Mouse (Mus musculus) liver, embryonic 12.5 days (tissue): ENCODE measurements around the gene Hrnr. TPM values are rescaled to one million over a fixed set of nuclear protein-coding genes. Genes with fewer than 3 reads are reported as not detected.
A peak's percentile ranks its signal among the peaks of the same experiment; 100 is the strongest.

ENCODE experiments used
- ATAC-seq: fragments of 200-750 bp; cut with Nextera tagmentation; 2 replicates; pipeline ENCODE4 v1.8.0; 2017; ENCODE audit warnings: moderate number of reproducible peaks, mild to moderate bottlenecking, moderate library complexity
- H3K27ac ChIP-seq: fragments of 300-500 bp; sonication (generic); 2 replicates; pipeline ENCODE4 v1.5.1; 2016; ENCODE audit warnings: mild to moderate bottlenecking
- H3K27me3 ChIP-seq: fragments of 300-500 bp; sonication (generic); replicated peaks from 2 replicates; pipeline ENCODE4 v1.6.1; 2016; ENCODE audit warnings: mild to moderate bottlenecking, moderate library complexity
- H3K36me3 ChIP-seq: fragments of 300-500 bp; sonication (generic); 2 replicates; pipeline ENCODE4 v1.6.1; 2016; ENCODE audit warnings: mild to moderate bottlenecking, moderate library complexity
- H3K4me1 ChIP-seq: fragments of 300-500 bp; sonication (generic); 2 replicates; pipeline ENCODE4 v1.6.1; 2016
- H3K4me2 ChIP-seq: fragments of 300-500 bp; sonication (generic); 2 replicates; pipeline ENCODE4 v1.6.1; 2016; ENCODE audit warnings: mild to moderate bottlenecking, moderate library complexity
- H3K4me3 ChIP-seq: fragments of 300-500 bp; sonication (generic); 2 replicates; pipeline ENCODE4 v1.5.1; 2016; ENCODE audit warnings: mild to moderate bottlenecking, moderate library complexity
- H3K9ac ChIP-seq: fragments of 300-500 bp; sonication (generic); 2 replicates; pipeline ENCODE4 v1.6.1; 2016; ENCODE audit warnings: mild to moderate bottlenecking, moderate library complexity
- H3K9me3 ChIP-seq: fragments of 300-500 bp; sonication (generic); replicated peaks from 2 replicates; pipeline ENCODE4 v1.6.1; 2016; ENCODE audit warnings: mild to moderate bottlenecking, moderate library complexity
- WGBS: fragments of 180-500 bp; shearing (Covaris S2); methylation state at CpG from one replicate; pipeline ENCODE4 v1.1.7; 2016; ENCODE audit not compliant: insufficient replicate concordance; 5-methylcytosine and 5-hydroxymethylcytosine counted together
- polyA plus RNA-seq: library from polyadenylated mRNA; unstranded; fragments of >200 nt; fragmentation: Nextera tagmentation; extraction: Ambion mirVana; gene quantifications from 2 replicates; pipeline ENCODE4 v1.2.1, GENCODE M21; 2016

Gene Hrnr
- not detected in 2 replicates for polyA plus RNA-seq

- Histone ChIP-seq H3K4me2 (no peak within 1 kb of the TSS), H3K9me3 (no peaks in the 10 kb centered on the region), H3K9ac (no peak within 1 kb of the TSS), H3K27ac (no peak within 1 kb of the TSS), H3K36me3 (no peaks in the 10 kb centered on the region), H3K4me3 (no peak within 1 kb of the TSS), H3K27me3 (no peaks in the 10 kb centered on the region), H3K4me1 (no peaks in the 10 kb centered on the region)
- no peak for ATAC-seq
- WGBS, result 49% methylated on average over 2 of the region's 2 CpGs
Measured at GRCm38 (mm10) chr3:93319449-93319848, at the start of gene Hrnr. TSS of gene Hrnr (plus strand) at chr3:93319749.

DNA sequence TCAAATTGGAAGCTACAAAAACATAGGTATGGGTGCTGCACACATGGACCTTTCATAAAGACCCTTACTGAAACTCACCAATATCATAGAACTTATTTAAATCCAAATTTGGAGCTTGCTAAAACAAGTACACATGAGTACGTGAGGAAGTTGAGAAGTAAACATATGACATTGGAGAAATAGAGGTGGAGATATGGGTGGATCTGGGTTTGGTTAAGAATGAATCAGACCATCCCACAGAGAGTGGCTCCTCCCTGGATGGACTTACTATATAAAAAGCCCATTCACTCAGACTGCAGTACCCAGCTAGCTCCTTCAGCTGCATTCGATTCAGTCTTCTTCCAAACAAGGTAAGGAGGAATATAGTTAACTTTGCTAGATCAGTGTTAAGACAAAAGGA, 46.3 kb upstream of the Hrnr start, which contains the start of gene Flg:
Flg (plus strand) TSS at position 301 of the 400 bp plus-strand sequence.
- 65% methylated on average over 2 of the region's 2 CpGs for WGBS

DNA sequence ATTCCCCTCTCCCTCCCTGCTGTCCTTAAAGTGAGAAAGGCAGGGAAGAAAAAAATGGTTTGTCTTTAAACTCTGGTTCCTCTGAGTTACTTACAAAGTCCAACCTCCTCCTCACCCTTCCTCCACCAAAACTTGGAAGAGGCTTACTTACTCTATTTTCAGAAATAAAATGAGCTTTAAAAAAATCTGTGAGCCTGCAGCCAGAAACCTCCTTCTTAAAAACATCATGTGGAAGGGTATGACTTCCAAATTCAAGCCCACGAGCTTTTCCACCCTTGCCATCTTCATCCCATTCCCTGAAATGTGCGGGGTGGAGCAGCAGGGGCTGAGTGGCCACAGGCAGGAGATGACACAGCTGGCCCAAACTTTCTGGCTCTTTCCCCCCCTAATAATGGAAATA, 22.0 kb upstream of the Hrnr start:
- Histone ChIP-seq H3K4me3 (no peak overlapping the region), H3K4me2 (no peak overlapping the region), H3K9me3 (no peaks in the 10 kb centered on the region), H3K27me3 (no peaks in the 10 kb centered on the region), H3K36me3 (no peaks in the 10 kb centered on the region), H3K27ac (no peak overlapping the region), H3K4me1 (no peaks in the 10 kb centered on the region), H3K9ac (no peak overlapping the region)
- ATAC-seq, result no peak
- 59% methylated on average over 2 of the region's 2 CpGs for WGBS

More for the DNA sequence above, 46.3 kb upstream of the Hrnr start, which contains the start of gene Flg:
- no peak within 1 kb of the TSS for H3K4me2 ChIP-seq
- H3K4me1 ChIP-seq, result no peaks in the 10 kb centered on the region
- ATAC-seq, result no peak
- H3K27me3 ChIP-seq, result no peaks in the 10 kb centered on the region
- H3K36me3 ChIP-seq, result no peaks in the 10 kb centered on the region
- no peak within 1 kb of the TSS for H3K4me3 ChIP-seq
- H3K9me3 ChIP-seq, result no peaks in the 10 kb centered on the region
- no peak within 1 kb of the TSS for H3K9ac ChIP-seq
- H3K27ac ChIP-seq, result no peak within 1 kb of the TSS

DNA sequence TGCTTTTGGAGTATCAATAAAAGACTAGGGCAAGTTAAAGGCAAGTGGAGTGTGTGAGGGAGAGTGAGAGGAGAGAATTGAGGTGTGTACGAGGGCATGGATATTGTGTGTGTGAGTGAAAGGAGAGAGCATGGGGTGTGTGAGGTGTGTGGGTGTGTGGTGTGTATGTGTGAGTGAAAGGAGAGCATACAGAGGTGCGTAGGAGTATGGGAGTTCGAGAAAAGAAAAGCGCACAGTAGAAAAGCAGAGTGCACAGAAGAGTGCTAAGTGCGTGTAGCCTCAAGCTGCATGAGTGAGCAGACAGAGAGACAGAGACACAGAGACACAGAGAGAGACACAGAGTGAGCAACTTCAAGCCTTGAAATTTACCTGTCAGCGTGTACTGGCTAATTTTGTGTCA, 19.7 kb upstream of the Hrnr start:
- Histone ChIP-seq H3K36me3 (no peaks in the 10 kb centered on the region), H3K4me3 (no peak overlapping the region), H3K4me1 (no peaks in the 10 kb centered on the region), H3K9me3 (0 out of 2 replicates have a peak, but pooled peaks cover 3% of the 10 kb centered on the region), H3K27me3 (no peaks in the 10 kb centered on the region), H3K27ac (no peak overlapping the region), H3K4me2 (no peak overlapping the region), H3K9ac (no peak overlapping the region)
- 75% methylated on average over 6 of the region's 6 CpGs for WGBS
- ATAC-seq, result no peak

- Histone ChIP-seq H3K9me3 (0 out of 2 replicates have a peak, but pooled peaks cover 3% of the 10 kb centered on the region), H3K27me3 (no peaks in the 10 kb centered on the region), H3K4me3 (no peak overlapping the region), H3K27ac (no peak overlapping the region), H3K9ac (no peak overlapping the region), H3K36me3 (no peaks in the 10 kb centered on the region), H3K4me2 (no peak overlapping the region), H3K4me1 (no peaks in the 10 kb centered on the region)
- WGBS, result 51% methylated on average over 3 of the region's 3 CpGs
- no peak for ATAC-seq
Measured at GRCm38 (mm10) chr3:93301896-93302295, 17.7 kb upstream of the Hrnr start.

DNA sequence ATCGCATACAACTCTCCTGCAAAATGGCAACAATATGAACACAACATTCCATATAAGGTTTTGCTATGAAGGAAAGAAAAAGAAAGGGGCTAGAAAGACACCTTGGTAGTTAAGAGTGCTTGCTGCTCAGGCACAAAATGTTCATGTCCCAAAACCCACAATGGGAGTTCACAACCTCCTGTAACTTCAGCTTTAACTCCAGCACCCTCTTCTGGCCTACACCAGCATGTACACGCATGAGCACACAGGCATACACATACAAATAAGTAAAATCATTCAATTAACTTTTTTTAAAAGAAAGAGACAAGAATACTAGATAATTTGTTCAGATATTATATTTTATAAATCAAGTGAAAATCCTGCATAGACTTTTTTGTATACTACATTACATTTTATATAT, 13.4 kb upstream of the Hrnr start:
- 48% methylated on average over 2 of the region's 2 CpGs for WGBS
- no peaks in the 10 kb centered on the region for H3K36me3 ChIP-seq
- ATAC-seq, result no peak
- H3K9me3 ChIP-seq, result 0 out of 2 replicates have a peak, but pooled peaks cover 3% of the 10 kb centered on the region
- H3K4me1 ChIP-seq, result no peaks in the 10 kb centered on the region
- no peaks in the 10 kb centered on the region for H3K27me3 ChIP-seq
- no peak overlapping the region for H3K4me2 ChIP-seq
- H3K4me3 ChIP-seq, result no peak overlapping the region
- no peak overlapping the region for H3K9ac ChIP-seq
- no peak overlapping the region for H3K27ac ChIP-seq

DNA sequence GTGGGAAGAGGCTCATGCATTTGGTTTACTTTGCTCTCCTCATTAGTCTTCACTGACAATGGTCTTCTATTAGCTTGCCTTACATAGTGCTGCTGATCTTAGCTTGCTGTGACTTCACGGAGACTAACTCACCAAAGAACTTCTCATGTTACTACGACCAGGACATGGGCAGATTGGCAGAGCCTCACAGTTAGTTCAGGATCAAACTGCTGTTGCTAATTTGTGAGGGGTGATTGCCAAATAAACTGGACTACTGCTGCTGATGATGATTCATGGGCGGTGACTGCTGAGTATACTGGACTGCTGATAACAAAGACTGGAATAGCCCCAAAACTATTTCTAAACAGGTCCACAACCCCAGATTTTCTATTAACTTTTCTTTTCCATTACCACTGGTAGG, 8.2 kb upstream of the Hrnr start:
- H3K27me3 ChIP-seq, result no peaks in the 10 kb centered on the region
- H3K4me1 ChIP-seq, result no peaks in the 10 kb centered on the region
- WGBS, result 63% methylated on average over 3 of the region's 3 CpGs
- H3K9ac ChIP-seq, result no peak overlapping the region
- H3K36me3 ChIP-seq, result no peaks in the 10 kb centered on the region
- no peak overlapping the region for H3K27ac ChIP-seq
- H3K9me3 ChIP-seq, result no peaks in the 10 kb centered on the region
- no peak overlapping the region for H3K4me3 ChIP-seq
- H3K4me2 ChIP-seq, result no peak overlapping the region
- no peak for ATAC-seq

DNA sequence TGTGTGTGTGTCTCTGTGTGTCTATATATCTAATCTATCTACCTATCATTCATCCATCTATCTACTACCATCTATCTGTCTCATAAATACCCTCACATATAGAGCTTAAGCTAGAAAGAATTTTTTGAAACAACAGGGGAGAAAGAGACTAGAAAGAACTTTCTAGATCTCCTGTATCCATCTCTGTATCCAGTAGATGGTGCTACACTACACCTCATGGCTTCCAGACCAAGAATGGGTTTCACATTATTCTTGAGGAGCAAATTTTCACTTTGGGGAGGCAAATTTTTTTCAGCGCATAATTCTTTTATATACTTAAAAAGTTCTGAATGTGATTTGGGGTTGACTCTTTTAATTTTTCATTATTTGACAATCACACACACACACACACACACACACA, 5.2 kb upstream of the Hrnr start:
- Histone ChIP-seq H3K4me3 (no peak overlapping the region), H3K4me2 (no peak overlapping the region), H3K9ac (no peak overlapping the region), H3K27ac (no peak overlapping the region), H3K36me3 (no peaks in the 10 kb centered on the region), H3K4me1 (no peaks in the 10 kb centered on the region), H3K27me3 (no peaks in the 10 kb centered on the region), H3K9me3 (no peaks in the 10 kb centered on the region)
- no peak for ATAC-seq
- WGBS, result 71% methylated on average over 1 of the region's 1 CpGs

DNA sequence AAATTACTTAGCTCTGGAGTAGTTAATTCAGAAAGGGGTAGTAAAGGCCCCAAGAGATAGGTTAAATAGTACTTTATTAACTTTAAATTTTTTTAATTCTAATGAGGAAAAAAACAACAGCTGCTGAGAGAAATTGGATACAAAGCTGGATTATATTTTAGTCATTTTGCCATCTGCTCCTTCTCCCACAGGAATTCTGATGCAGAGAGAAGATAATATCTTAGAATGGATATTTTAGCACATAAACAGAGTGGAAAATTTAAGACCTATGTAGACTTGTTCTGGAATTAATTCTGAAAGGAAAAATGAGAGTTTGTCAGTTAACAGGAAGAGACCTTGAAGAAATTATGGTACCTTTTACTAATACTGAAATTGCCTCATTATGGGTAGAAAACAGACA, 18.2 kb downstream of the Hrnr start:
- Histone ChIP-seq H3K9me3 (no peaks in the 10 kb centered on the region), H3K4me2 (no peak overlapping the region), H3K27ac (no peak overlapping the region), H3K27me3 (no peaks in the 10 kb centered on the region), H3K4me1 (no peaks in the 10 kb centered on the region), H3K36me3 (no peaks in the 10 kb centered on the region), H3K9ac (no peak overlapping the region), H3K4me3 (no peak overlapping the region)
- no peak for ATAC-seq

DNA sequence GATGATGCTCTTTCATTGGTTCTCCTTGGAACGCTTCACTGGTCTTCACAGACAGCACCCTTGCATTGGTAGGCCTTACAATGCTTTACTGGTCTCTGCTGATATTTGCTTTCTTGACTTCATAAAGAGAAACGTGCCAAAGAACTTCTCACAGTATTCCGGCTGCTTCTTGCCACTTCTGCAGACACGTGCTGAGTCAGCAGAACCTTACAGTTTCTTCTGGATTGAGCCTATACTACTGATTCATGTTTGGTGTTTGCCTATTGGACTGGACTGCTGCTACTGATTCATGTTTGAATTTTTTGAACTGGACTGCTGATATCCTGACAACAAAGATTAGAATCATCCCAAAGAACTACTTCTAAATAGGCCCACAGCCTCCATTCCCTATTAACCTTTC, 20.5 kb downstream of the Hrnr start:
- WGBS, result 72% methylated on average over 4 of the region's 4 CpGs
- no peaks in the 10 kb centered on the region for H3K9me3 ChIP-seq

DNA sequence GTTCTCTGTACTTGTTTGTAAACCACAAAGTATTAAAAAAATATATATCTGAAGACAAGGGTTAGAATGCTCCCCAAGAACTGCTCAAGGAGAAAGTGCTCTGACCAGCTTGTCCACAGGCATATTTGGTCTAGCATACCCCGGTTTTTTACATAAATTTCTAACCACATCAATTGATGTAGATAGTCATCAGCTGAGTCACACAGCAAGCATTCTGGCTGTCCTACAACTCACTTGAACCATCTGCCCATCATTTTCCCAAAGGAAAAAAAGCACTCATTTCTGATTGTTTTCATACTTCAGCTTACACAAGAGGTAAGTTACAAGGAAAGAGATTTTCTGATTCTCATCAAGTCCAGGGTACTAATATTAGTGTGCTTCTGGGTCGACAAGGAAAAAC, 27.3 kb downstream of the Hrnr start:
- H3K4me2 ChIP-seq, result no peak overlapping the region
- 52% methylated on average over 2 of the region's 2 CpGs for WGBS
- H3K27me3 ChIP-seq, result no peaks in the 10 kb centered on the region

More for the DNA sequence above, 20.5 kb downstream of the Hrnr start:
- no peak for ATAC-seq
- Histone ChIP-seq H3K4me1 (no peaks in the 10 kb centered on the region), H3K36me3 (no peaks in the 10 kb centered on the region), H3K4me2 (no peak overlapping the region), H3K9ac (no peak overlapping the region), H3K27me3 (no peaks in the 10 kb centered on the region), H3K27ac (no peak overlapping the region), H3K4me3 (no peak overlapping the region)

DNA sequence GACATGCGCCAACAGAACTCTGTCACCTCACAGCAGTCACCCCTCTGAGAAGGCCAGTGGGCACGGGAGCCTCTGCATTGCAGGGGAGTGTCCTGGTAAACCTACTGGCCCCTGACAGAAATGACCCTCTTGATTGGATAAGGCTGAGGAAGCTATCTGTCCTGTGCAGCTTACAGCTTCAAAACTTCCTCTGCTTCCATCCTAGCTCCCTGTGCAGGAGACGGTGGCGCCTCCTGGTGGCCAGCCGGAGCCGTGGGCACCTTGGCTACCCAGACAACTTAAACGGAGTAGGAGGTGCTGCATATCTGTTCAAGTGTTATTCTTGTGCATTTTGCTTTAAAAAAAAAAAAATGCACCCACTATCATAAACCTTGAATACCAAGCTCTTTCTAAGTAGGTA, 40.5 kb downstream of the Hrnr start:
- no peak for ATAC-seq
- no peaks in the 10 kb centered on the region for H3K27me3 ChIP-seq

More for the DNA sequence above, 27.3 kb downstream of the Hrnr start:
- no peaks in the 10 kb centered on the region for H3K36me3 ChIP-seq
- no peaks in the 10 kb centered on the region for H3K4me1 ChIP-seq
- H3K27ac ChIP-seq, result no peak overlapping the region
- H3K9ac ChIP-seq, result no peak overlapping the region
- H3K9me3 ChIP-seq, result no peaks in the 10 kb centered on the region
- ATAC-seq, result no peak
- no peak overlapping the region for H3K4me3 ChIP-seq

GRCm38 (mm10) chr3:93361933-93362574, 42.5 kb downstream of the Hrnr start:
- Histone ChIP-seq H3K4me3 (no peak overlapping the region), H3K27ac (no peak overlapping the region), H3K4me1 (no peaks in the 10 kb centered on the region), H3K9me3 (no peaks in the 10 kb centered on the region), H3K4me2 (peak overlapping the region; percentile 20; the same call in 1 of the 2 replicates), H3K27me3 (no peaks in the 10 kb centered on the region), H3K9ac (no peak overlapping the region), H3K36me3 (no peaks in the 10 kb centered on the region)
- 12% methylated on average over 10 of the region's 10 CpGs for WGBS
- peak; percentile 47; the same call in 1 of the 2 replicates for ATAC-seq

More for the DNA sequence above, 40.5 kb downstream of the Hrnr start:
- Histone ChIP-seq H3K4me1 (no peaks in the 10 kb centered on the region), H3K9me3 (no peaks in the 10 kb centered on the region), H3K4me2 (no peak overlapping the region), H3K36me3 (no peaks in the 10 kb centered on the region), H3K4me3 (no peak overlapping the region), H3K27ac (no peak overlapping the region), H3K9ac (no peak overlapping the region)
- WGBS, result 19% methylated on average over 7 of the region's 7 CpGs
